Mouse (Mus musculus): ENCODE results near the gene Olfr472. TPM values are rescaled to one million over a fixed set of nuclear protein-coding genes. Genes with fewer than 3 reads are reported as not detected.
"Not testable (repeated sequence)": the region's sequence is repeated elsewhere in the genome, so short reads cannot be mapped to it uniquely, and the experiment has no call there.

Olfr472 gene
- total RNA-seq (2015; ENCODE audit: low replicate concordance): not detected in 2 replicates
- not detected in 2 replicates for total RNA-seq (2017; ENCODE audit: low replicate concordance)

DNA sequence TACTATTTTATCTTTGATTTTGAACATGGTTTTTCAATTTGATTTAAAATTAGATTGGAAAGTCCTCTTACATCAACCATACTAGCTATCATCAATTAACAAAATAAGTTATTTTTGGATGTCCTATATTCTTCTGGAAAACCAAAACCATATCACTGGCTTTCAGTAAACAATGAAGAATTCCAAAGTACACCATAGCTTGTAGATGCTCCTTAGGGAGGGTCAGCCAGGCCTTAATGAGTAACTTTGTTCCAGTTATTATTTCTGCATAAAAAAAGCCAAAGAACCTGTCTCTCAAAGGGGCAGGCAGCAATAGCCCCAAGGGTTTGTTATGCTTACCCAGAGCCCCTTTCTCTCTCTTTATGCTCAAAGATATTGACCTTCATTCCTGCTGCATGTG lies at the start of gene Olfr472:
TSS of gene Olfr472 (plus strand) at position 301 of the 400 bp plus-strand sequence.
- ATAC-seq (replicated peaks; ENCODE audit: low FRiP score, poor library complexity, severe bottlenecking): no peak

DNA sequence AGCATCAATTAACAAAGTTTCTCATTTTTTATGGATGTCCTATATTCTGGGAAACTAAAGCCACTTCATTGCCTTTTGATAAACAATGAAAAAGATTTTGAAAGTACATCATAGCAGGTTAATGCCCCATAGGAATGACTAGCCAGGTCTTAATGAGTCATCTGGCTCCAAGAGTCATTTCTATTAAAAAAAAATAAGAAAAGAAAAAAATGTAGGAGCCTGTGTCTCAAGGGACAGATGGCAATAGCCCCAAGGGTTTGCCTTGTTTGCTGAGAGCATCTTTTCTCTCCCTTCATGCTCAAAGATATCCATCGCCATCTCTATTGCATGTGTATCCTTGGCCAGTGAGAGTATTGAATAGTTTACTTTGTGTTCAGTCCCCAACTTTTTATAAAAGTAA lies 32.4 kb downstream of the Olfr472 start, which contains the start of gene Olfr473:
TSS of gene Olfr473 (plus strand) at position 301 of the 400 bp plus-strand sequence.
- ATAC-seq (replicated peaks; ENCODE audit: low FRiP score, poor library complexity, severe bottlenecking): no peak

DNA sequence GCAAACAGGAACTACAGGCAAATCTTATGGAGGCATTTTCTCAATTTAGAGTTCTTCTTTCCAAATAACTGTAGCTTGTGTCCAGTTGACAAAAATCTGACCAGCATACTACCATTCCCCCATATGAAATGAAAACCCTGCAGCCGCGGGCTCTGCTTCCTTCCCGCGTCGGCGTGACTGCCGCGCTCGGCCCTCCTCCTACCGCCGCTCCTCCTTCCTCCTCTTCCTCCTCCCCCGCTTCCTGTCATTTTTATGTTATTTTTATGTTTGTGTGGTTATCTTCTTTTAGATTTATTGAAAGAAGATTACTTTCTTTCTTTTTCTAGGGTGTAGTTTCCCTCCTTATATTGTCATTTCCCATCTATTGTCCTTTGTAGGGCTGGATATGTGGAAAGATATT lies 54.8 kb downstream of the Olfr472 start:
- ATAC-seq (replicated peaks; ENCODE audit: low FRiP score, poor library complexity, severe bottlenecking): not testable (repeated sequence)

DNA sequence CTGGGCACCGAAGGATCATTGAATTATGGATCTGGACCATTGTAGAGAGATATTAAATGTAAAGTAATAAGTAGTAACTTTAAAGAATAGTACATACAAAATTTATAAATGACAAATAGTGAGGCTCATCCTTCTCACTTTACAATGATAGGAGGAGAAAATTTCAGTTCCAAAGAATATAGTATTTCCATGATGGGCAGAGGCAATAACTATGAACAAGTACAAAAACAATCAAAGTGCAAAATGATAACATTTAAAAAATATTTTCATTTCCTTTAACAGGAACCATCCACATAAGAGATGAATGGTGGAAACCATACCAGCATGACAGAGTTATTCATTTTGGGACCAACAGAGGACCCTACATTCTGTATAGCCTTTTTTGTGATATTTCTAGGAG lies 56.6 kb downstream of the Olfr472 start, which contains the start of gene Olfr474:
TSS of gene Olfr474 (plus strand) at position 301 of the 400 bp plus-strand sequence.
- no peak for ATAC-seq (replicated peaks; ENCODE audit: low FRiP score, poor library complexity, severe bottlenecking)

Other genes starting within 250 kb of the Olfr472 start
- gene Cyb5r2, start 139.9 kb upstream of the Olfr472 start, total RNA-seq (2015; ENCODE audit: low replicate concordance): not detected in 2 replicates
- 0.14 TPM in 1 of 2 replicates, not detected in the other for gene Cyb5r2, start 139.9 kb upstream of the Olfr472 start, total RNA-seq (2017; ENCODE audit: low replicate concordance)
- not detected in 2 replicates for gene Ovch2, start 96.7 kb upstream of the Olfr472 start, total RNA-seq (2015; ENCODE audit: low replicate concordance)
- not detected in 2 replicates for gene Ovch2, start 96.7 kb upstream of the Olfr472 start, total RNA-seq (2017; ENCODE audit: low replicate concordance)
- not detected in 2 replicates for gene Olfr467, start 85.6 kb upstream of the Olfr472 start, total RNA-seq (2015; ENCODE audit: low replicate concordance)
- not detected in 2 replicates for gene Olfr467, start 85.6 kb upstream of the Olfr472 start, total RNA-seq (2017; ENCODE audit: low replicate concordance)
- gene Olfr469, start 72.4 kb upstream of the Olfr472 start, total RNA-seq (2015; ENCODE audit: low replicate concordance): not detected in 2 replicates
- gene Olfr469, start 72.4 kb upstream of the Olfr472 start, total RNA-seq (2017; ENCODE audit: low replicate concordance): not detected in 2 replicates
- not detected in 2 replicates for gene Olfr470, start 50.4 kb upstream of the Olfr472 start, total RNA-seq (2015; ENCODE audit: low replicate concordance)
- 0.43 TPM in 1 of 2 replicates, not detected in the other for gene Olfr470, start 50.4 kb upstream of the Olfr472 start, total RNA-seq (2017; ENCODE audit: low replicate concordance)
- gene Olfr473, start 32.5 kb downstream of the Olfr472 start, total RNA-seq (2015; ENCODE audit: low replicate concordance): not detected in 2 replicates
- gene Olfr473, start 32.5 kb downstream of the Olfr472 start, total RNA-seq (2017; ENCODE audit: low replicate concordance): not detected in 2 replicates
- gene Olfr474, start 56.7 kb downstream of the Olfr472 start, total RNA-seq (2015; ENCODE audit: low replicate concordance): not detected in 2 replicates
- gene Olfr474, start 56.7 kb downstream of the Olfr472 start, total RNA-seq (2017; ENCODE audit: low replicate concordance): not detected in 2 replicates
- not detected in 2 replicates for gene Olfr476, start 66.9 kb downstream of the Olfr472 start, total RNA-seq (2015; ENCODE audit: low replicate concordance)
- not detected in 2 replicates for gene Olfr476, start 66.9 kb downstream of the Olfr472 start, total RNA-seq (2017; ENCODE audit: low replicate concordance)
- not detected in 2 replicates for gene Olfr477, start 88.8 kb downstream of the Olfr472 start, total RNA-seq (2015; ENCODE audit: low replicate concordance)
- gene Olfr477, start 88.8 kb downstream of the Olfr472 start, total RNA-seq (2017; ENCODE audit: low replicate concordance): not detected in 2 replicates
- gene Olfr478, start 136.1 kb downstream of the Olfr472 start, total RNA-seq (2015; ENCODE audit: low replicate concordance): not detected in 2 replicates
- gene Olfr478, start 136.1 kb downstream of the Olfr472 start, total RNA-seq (2017; ENCODE audit: low replicate concordance): not detected in 2 replicates
- gene Olfr479, start 152.8 kb downstream of the Olfr472 start, total RNA-seq (2015; ENCODE audit: low replicate concordance): not detected in 2 replicates
- gene Olfr479, start 152.8 kb downstream of the Olfr472 start, total RNA-seq (2017; ENCODE audit: low replicate concordance): not detected in 2 replicates
- gene Olfr480, start 169.4 kb downstream of the Olfr472 start, total RNA-seq (2015; ENCODE audit: low replicate concordance): not detected in 2 replicates
- gene Olfr480, start 169.4 kb downstream of the Olfr472 start, total RNA-seq (2017; ENCODE audit: low replicate concordance): 0.28 TPM in 1 of 2 replicates, not detected in the other
- gene Olfr481, start 182.0 kb downstream of the Olfr472 start, total RNA-seq (2015; ENCODE audit: low replicate concordance): not detected in 2 replicates
- gene Olfr481, start 182.0 kb downstream of the Olfr472 start, total RNA-seq (2017; ENCODE audit: low replicate concordance): not detected in 2 replicates
- not detected in 2 replicates for gene Olfr482, start 199.7 kb downstream of the Olfr472 start, total RNA-seq (2015; ENCODE audit: low replicate concordance)
- not detected in 2 replicates for gene Olfr482, start 199.7 kb downstream of the Olfr472 start, total RNA-seq (2017; ENCODE audit: low replicate concordance)
- gene Olfr483, start 202.9 kb downstream of the Olfr472 start, total RNA-seq (2015; ENCODE audit: low replicate concordance): not detected in 2 replicates
- gene Olfr483, start 202.9 kb downstream of the Olfr472 start, total RNA-seq (2017; ENCODE audit: low replicate concordance): not detected in 2 replicates
- gene Olfr484, start 229.5 kb downstream of the Olfr472 start, total RNA-seq (2015; ENCODE audit: low replicate concordance): not detected in 2 replicates
- 1.1 TPM in 1 of 2 replicates, not detected in the other for gene Olfr484, start 229.5 kb downstream of the Olfr472 start, total RNA-seq (2017; ENCODE audit: low replicate concordance)

Data from erythroblast, adult 5-6 weeks (primary cell).